Mouse (Mus musculus) granulocyte monocyte progenitor cell, adult 5-6 weeks (primary cell): ENCODE data around the gene Scgb1b30. TPM values are rescaled to one million over a fixed set of nuclear protein-coding genes. Genes with fewer than 3 reads are reported as not detected.

Experiments
- total RNA-seq, 2 experiments: library from RNA; stranded (forward) in 1 of 2; stranded (reverse) in 1 of 2; fragments of 200-712, 200-1000 nt in 1 of 2; fragments of >200 nt in 1 of 2; fragmentation: Nextera tagmentation in 1 of 2; gene quantifications; 2 replicates each; pipeline ENCODE4 v1.2.3; 2014 to 2017

Scgb1b30 gene
- total RNA-seq, 2 experiments from 2014 or later = not detected

Other genes with a start within 250 kb of the Scgb1b30 start
- gene Scgb2b26, start 150.4 kb upstream of the Scgb1b30 start, total RNA-seq (2014; fragmentation: Nextera tagmentation) = not detected in 2 replicates
- not detected in 2 replicates for gene Scgb2b26, start 150.4 kb upstream of the Scgb1b30 start, total RNA-seq (2017)
- not detected in 2 replicates for gene Scgb2b27, start 81.5 kb upstream of the Scgb1b30 start, total RNA-seq (2014; fragmentation: Nextera tagmentation)
- gene Scgb2b27, start 81.5 kb upstream of the Scgb1b30 start, total RNA-seq (2017) = not detected in 2 replicates
- not detected in 2 replicates for gene Scgb1b27, start 73.9 kb upstream of the Scgb1b30 start, total RNA-seq (2014; fragmentation: Nextera tagmentation)
- not detected in 2 replicates for gene Scgb1b27, start 73.9 kb upstream of the Scgb1b30 start, total RNA-seq (2017)
- gene Wtip, start 37.8 kb downstream of the Scgb1b30 start, total RNA-seq (2014; fragmentation: Nextera tagmentation) = not detected in 2 replicates
- gene Wtip, start 37.8 kb downstream of the Scgb1b30 start, total RNA-seq (2017) = 0.09 and 0.26 TPM in 2 replicates
- gene Uba2, start 74.2 kb downstream of the Scgb1b30 start, total RNA-seq (2014; fragmentation: Nextera tagmentation) = 150 and 160 TPM in 2 replicates
- gene Uba2, start 74.2 kb downstream of the Scgb1b30 start, total RNA-seq (2017) = 207 and 213 TPM in 2 replicates
- gene Pdcd2l, start 101.2 kb downstream of the Scgb1b30 start, total RNA-seq (2014; fragmentation: Nextera tagmentation) = 32.8 and 40.4 TPM in 2 replicates
- gene Pdcd2l, start 101.2 kb downstream of the Scgb1b30 start, total RNA-seq (2017) = 18.3 and 39.8 TPM in 2 replicates
- gene Gpi1, start 134.9 kb downstream of the Scgb1b30 start, total RNA-seq (2014; fragmentation: Nextera tagmentation) = 653 and 773 TPM in 2 replicates
- 606 and 815 TPM in 2 replicates for gene Gpi1, start 134.9 kb downstream of the Scgb1b30 start, total RNA-seq (2017)
- not detected in 2 replicates for gene Gm6096, start 155.6 kb downstream of the Scgb1b30 start, total RNA-seq (2014; fragmentation: Nextera tagmentation)
- gene Gm6096, start 155.6 kb downstream of the Scgb1b30 start, total RNA-seq (2017) = not detected in 2 replicates
- 7.2 and 10.5 TPM in 2 replicates for gene 4931406P16Rik, start 218.1 kb downstream of the Scgb1b30 start, total RNA-seq (2014; fragmentation: Nextera tagmentation)
- gene 4931406P16Rik, start 218.1 kb downstream of the Scgb1b30 start, total RNA-seq (2017) = 9.2 and 12.5 TPM in 2 replicates